Mouse (Mus musculus) liver, embryonic 11.5 days (tissue): ENCODE measurements around the gene Olfr1375. TPM values are rescaled to one million over a fixed set of nuclear protein-coding genes. Genes with fewer than 3 reads are reported as not detected.
"Not testable (repeated sequence)": the region's sequence is repeated elsewhere in the genome, so short reads cannot be mapped to it uniquely, and the experiment has no call there.

ENCODE experiments used
- ATAC-seq: fragments of 200-750 bp; cut with Nextera tagmentation; replicated peaks from 2 replicates; pipeline ENCODE4 v1.8.0; 2017; ENCODE audit warnings: moderate number of reproducible peaks, mild to moderate bottlenecking, moderate TSS enrichment, moderate library complexity; ENCODE audit not compliant: low FRiP score
- DNase-seq: peaks from one replicate; pipeline ENCODE4 v3.0.0-alpha.2; 2017; ENCODE audit warnings: low spot score
- H3K27ac ChIP-seq: fragments of 300-500 bp; sonication (generic); 2 replicates; pipeline ENCODE4 v1.5.1; 2014; ENCODE audit warnings: mild to moderate bottlenecking, low read depth, low read length, control low read depth
- H3K27me3 ChIP-seq: fragments of 300-500 bp; sonication (generic); replicated peaks from 2 replicates; pipeline ENCODE4 v1.6.1; 2014; ENCODE audit warnings: low read length, mixed read lengths; ENCODE audit not compliant: control insufficient read depth, insufficient read depth
- H3K36me3 ChIP-seq: fragments of 300-500 bp; sonication (generic); 2 replicates; pipeline ENCODE4 v1.6.1; 2014; ENCODE audit warnings: mild to moderate bottlenecking, low read length, moderate library complexity, mixed read lengths; ENCODE audit not compliant: control insufficient read depth, insufficient read depth
- H3K4me1 ChIP-seq: fragments of 300-500 bp; sonication (generic); replicated peaks from 2 replicates; pipeline ENCODE4 v1.6.1; 2014; ENCODE audit warnings: low read length, mixed read lengths; ENCODE audit not compliant: control insufficient read depth, insufficient read depth
- H3K4me2 ChIP-seq: fragments of 300-500 bp; sonication (generic); 2 replicates; pipeline ENCODE4 v1.6.1; 2014; ENCODE audit warnings: mild to moderate bottlenecking, control low read depth, moderate library complexity
- H3K4me3 ChIP-seq: fragments of 300-500 bp; sonication (generic); 2 replicates; pipeline ENCODE4 v1.5.1; 2014; ENCODE audit warnings: low read depth, low read length, control low read depth
- H3K9ac ChIP-seq: fragments of 300-500 bp; sonication (generic); 2 replicates; pipeline ENCODE4 v1.6.1; 2014; ENCODE audit warnings: low read depth, low read length, control low read depth
- H3K9me3 ChIP-seq: fragments of 300-500 bp; sonication (generic); 2 replicates; pipeline ENCODE4 v1.6.1; 2016; ENCODE audit warnings: low read length, inconsistent platforms, mixed read lengths; ENCODE audit not compliant: control insufficient read depth
- WGBS: fragments of 180-500 bp; shearing (Covaris S2); extraction: QIAGEN DNeasy Blood & Tissue Kit; methylation state at CpG from one replicate; pipeline ENCODE4 v1.1.7; 2014; 5-methylcytosine and 5-hydroxymethylcytosine counted together
- polyA plus RNA-seq: library from polyadenylated mRNA; unstranded; fragments of >200 nt; fragmentation: Nextera tagmentation; extraction: Ambion mirVana; gene quantifications from 2 replicates; pipeline ENCODE4 v1.2.1, GENCODE M21; 2014

Olfr1375 gene
- polyA plus RNA-seq, 1 experiment from 2014 or later = not detected

DNA sequence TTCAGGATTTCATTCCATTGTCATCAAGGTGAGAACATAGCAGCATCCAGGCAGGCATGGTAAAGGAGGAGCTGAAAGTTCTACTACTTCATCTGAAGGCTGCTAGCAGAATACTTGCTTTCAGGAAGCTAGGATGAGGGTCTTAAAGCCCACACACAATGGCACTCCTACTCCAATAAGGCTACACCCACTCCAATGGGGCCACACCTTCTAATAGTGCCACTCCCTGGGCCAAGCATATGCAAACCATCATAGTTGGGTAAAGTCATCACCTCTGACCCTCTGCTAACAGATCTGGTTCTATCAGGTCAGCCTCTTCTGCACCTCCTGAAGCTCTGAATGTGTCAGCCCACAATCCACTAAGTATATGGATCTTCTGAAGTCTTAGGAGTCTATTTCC is 13.8 kb upstream of the Olfr1375 start:
- not testable (repeated sequence) for ATAC-seq, H3K4me3 ChIP-seq, H3K4me1 ChIP-seq, H3K27me3 ChIP-seq, H3K9me3 ChIP-seq, DNase-seq, H3K36me3 ChIP-seq, H3K4me2 ChIP-seq, H3K9ac ChIP-seq, H3K27ac ChIP-seq

DNA sequence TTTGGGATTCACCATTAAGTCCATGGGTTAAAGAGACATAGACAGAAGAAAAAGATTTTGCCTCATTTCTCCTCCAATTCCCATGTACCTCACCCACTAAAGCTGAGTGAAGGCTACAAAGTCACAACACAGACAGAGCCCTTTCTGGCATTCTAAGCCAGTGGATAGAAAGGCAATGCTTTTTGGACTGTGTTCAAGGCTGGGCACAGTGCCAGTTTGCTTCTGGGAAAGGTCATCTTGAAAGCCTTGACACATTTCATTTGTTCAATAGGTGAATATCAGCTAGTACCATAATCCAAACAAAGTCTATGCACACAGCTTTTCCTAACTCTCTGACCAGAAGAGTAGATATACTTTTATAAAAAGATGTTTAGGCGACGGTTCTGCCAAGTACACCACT is 12.0 kb upstream of the Olfr1375 start:
- no peak for ATAC-seq
- 92% methylated on average over 2 of the region's 2 CpGs for WGBS
- Histone ChIP-seq H3K4me1 (no peaks in the 10 kb centered on the region), H3K9ac (no peak overlapping the region), H3K9me3 (no peaks in the 10 kb centered on the region), H3K27me3 (no peaks in the 10 kb centered on the region), H3K4me3 (no peak overlapping the region), H3K4me2 (no peak overlapping the region), H3K27ac (no peak overlapping the region), H3K36me3 (no peaks in the 10 kb centered on the region)
- DNase-seq = no peak

DNA sequence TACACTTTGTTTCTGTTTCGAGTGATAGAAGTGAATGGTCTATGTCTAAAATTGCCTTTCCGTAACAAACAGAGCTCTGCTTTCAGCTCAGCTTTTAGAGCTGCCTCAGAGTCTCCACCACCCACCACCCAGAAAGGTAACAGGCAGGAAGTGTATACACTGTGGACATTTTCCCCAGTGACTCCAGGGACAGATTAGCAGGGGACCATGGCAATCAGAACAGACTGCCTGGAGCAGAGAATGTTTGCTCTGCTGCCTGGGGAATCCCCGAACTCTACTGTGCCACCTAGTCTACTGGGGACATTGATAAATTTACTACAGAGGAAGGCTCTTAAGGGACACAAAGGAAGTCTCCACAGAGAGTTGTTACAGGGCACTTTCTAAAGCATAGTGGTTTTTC is 3.1 kb upstream of the Olfr1375 start:
- DNase-seq, H3K4me3 ChIP-seq, H3K9me3 ChIP-seq, H3K27me3 ChIP-seq, H3K27ac ChIP-seq, H3K4me1 ChIP-seq, H3K9ac ChIP-seq, H3K36me3 ChIP-seq, H3K4me2 ChIP-seq, ATAC-seq: not testable (repeated sequence)
- 64% methylated on average over 3 of the region's 3 CpGs for WGBS

DNA sequence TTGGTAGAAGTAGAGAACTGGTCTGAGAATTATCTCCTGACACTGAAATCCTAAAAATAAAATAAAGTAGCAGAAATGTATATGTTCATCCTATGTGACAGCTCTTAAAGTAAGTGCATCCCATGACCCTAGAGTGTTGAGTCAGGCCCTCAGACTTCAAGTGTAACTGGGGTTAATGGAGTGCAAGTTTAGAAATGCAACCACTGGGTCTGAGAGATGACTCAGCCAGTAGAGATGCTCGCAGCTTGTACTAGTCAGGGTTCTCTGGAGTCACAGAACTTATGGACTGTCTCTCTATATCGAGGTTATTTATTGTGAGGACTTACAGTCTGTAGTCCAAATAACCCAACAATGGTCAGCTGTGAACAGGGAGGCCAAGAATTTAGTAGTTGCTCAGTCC is 3.8 kb downstream of the Olfr1375 start:
- Histone ChIP-seq H3K27me3 (no peaks in the 10 kb centered on the region), H3K9ac (no peak overlapping the region), H3K36me3 (no peaks in the 10 kb centered on the region), H3K4me1 (no peaks in the 10 kb centered on the region), H3K4me2 (no peak overlapping the region), H3K27ac (no peak overlapping the region), H3K4me3 (no peak overlapping the region), H3K9me3 (no peaks in the 10 kb centered on the region)
- WGBS = 64% methylated on average over 2 of the region's 2 CpGs
- DNase-seq (no peak), ATAC-seq (no peak)

DNA sequence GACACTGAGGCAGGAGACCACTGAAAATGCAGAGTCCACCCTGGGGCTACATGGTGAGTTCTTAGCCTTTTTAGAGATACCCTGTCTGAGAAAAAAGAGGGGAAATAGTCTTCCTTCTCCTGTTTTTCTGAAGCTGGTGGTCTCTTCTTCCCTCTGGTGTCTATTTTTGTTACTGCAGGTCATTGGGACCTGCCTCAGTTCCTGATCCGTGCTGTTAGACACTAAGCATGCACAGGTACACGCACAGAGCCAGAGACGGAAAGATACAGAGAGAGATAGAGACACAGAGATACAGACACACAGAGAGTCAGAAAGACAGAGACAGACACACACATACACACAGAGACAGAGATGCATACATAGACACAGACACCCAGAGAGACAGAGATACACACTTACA is 5.3 kb downstream of the Olfr1375 start:
- no peak overlapping the region for H3K4me2 ChIP-seq
- ATAC-seq (no peak), DNase-seq (no peak)
- 48% methylated on average over 3 of the region's 3 CpGs for WGBS
- H3K4me3 ChIP-seq = no peak overlapping the region
- H3K4me1 ChIP-seq = no peaks in the 10 kb centered on the region
- no peaks in the 10 kb centered on the region for H3K27me3 ChIP-seq
- H3K27ac ChIP-seq = no peak overlapping the region
- no peaks in the 10 kb centered on the region for H3K36me3 ChIP-seq
- no peaks in the 10 kb centered on the region for H3K9me3 ChIP-seq
- H3K9ac ChIP-seq = no peak overlapping the region

DNA sequence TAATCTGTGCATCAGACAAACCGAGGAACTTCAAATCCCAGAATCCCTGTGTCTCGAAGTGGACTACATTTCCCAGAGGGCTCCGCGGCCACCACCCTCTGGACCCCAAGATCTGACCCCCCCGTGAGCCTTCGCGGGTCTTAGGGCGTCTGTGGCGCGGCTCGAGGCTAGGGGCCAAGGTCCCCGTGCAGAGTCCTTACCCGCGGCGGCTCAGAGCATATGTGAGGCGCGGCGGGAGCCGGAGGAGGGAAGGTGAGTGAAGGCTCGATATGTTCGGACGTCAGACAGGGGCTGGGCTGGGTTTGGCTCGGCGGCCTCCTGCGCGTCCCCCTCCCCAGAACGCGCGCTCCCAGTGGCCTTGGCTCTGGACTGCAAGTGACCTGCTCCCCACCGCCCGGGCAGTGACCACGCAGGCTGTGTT is 11.3 kb downstream of the Olfr1375 start, which contains the start of gene Zfp354a:
Zfp354a (plus strand) TSS at position 107 of the 421 bp plus-strand sequence.
- Histone ChIP-seq H3K36me3 (no peaks in the 10 kb centered on the region), H3K4me1 (0 out of 2 replicates have a peak, but pooled peaks cover 5% of the 10 kb centered on the region), H3K4me3 (peak within 1 kb of the TSS; percentile 74), H3K9ac (peak within 1 kb of the TSS; percentile 74), H3K27ac (no peak within 1 kb of the TSS; the same call in 1 of the 2 replicates), H3K9me3 (no peaks in the 10 kb centered on the region), H3K27me3 (no peaks in the 10 kb centered on the region), H3K4me2 (peak within 1 kb of the TSS; percentile 87)
- WGBS = under 1% methylated on average over 31 of the region's 32 CpGs
- ATAC-seq = peak; percentile 82
- DNase-seq = peak; percentile 81

DNA sequence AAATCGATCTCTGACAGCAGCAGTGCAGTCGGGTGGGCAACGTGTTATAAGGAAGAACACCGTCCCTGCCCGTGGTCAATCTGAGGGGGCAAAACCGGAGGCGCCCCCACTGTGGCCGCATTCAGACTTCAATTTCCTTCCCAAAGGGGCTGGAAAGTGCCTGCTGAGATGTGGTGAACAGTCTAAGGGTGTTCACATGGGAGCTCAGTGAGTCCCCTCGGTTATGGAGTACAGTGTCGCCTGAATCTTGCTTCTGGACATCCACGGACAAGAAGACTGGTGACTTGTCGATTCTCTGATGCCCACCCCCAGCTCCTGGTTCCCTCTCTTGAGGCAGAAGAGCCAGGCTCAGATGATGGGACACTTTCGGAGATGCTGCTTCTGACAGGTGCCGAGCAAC is 11.7 kb downstream of the Olfr1375 start:
- peak overlapping the region; percentile 74 for H3K4me3 ChIP-seq
- ATAC-seq (peak; percentile 53; the same call in 1 of the 2 replicates), DNase-seq (no peak)
- H3K27me3 ChIP-seq = no peaks in the 10 kb centered on the region
- H3K9me3 ChIP-seq = no peaks in the 10 kb centered on the region
- no peak overlapping the region for H3K27ac ChIP-seq
- H3K4me1 ChIP-seq = 0 out of 2 replicates have a peak, but pooled peaks cover 5% of the 10 kb centered on the region
- H3K4me2 ChIP-seq = peak overlapping the region; percentile 87
- no peaks in the 10 kb centered on the region for H3K36me3 ChIP-seq
- WGBS = 16% methylated on average over 14 of the region's 14 CpGs
- peak overlapping the region; percentile 74 for H3K9ac ChIP-seq

DNA sequence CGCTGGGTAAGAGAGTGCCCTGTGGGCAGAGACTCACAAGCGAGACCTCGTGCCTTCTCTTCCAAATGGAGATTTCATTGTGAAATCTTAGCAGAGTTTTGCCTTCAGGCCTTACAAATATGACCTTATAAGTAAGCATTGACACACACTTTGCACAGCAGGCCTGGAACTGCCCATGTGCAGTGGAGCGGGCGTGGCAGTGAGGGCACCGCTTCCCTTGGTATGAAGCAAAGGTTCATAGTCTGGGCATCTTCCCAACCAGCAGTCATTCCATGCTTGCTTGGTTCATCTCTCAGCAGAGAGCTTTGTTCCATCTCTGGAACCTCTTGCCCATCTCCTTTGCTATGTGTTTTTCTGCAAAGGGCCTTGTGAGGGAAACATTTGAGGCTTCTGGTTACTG is 13.1 kb downstream of the Olfr1375 start:
- Histone ChIP-seq H3K9ac (no peak overlapping the region), H3K4me3 (no peak overlapping the region), H3K4me2 (no peak overlapping the region), H3K4me1 (0 out of 2 replicates have a peak, but pooled peaks cover 5% of the 10 kb centered on the region), H3K27me3 (no peaks in the 10 kb centered on the region), H3K36me3 (no peaks in the 10 kb centered on the region), H3K27ac (no peak overlapping the region), H3K9me3 (no peaks in the 10 kb centered on the region)
- no peak for ATAC-seq
- no peak for DNase-seq
- 92% methylated on average over 6 of the region's 6 CpGs for WGBS

DNA sequence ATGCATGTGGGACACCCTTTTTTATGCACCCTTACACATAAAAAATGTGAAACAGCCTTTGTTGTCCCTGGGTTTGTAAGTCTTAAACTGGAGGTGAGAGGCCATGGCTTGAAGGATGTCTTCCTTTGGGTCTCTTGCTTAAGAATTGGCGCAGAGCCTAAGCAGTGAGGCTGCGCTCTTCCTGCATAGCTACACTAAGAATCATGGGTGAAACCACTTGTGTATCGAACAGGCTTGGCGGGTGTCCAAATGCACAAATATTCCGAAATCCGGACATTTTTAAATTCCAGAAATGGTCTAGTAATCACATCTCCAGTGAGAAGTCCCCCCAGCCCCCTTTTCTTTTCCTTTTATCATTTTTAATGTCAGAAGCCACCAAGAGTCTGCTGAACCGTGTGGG is 15.4 kb downstream of the Olfr1375 start:
- no peaks in the 10 kb centered on the region for H3K9me3 ChIP-seq
- peaks cover 6% of the 10 kb centered on the region; the same call in 1 of the 2 replicates for H3K36me3 ChIP-seq
- WGBS = 86% methylated on average over 7 of the region's 7 CpGs
- H3K4me3 ChIP-seq = no peak overlapping the region
- H3K4me1 ChIP-seq = 0 out of 2 replicates have a peak, but pooled peaks cover 5% of the 10 kb centered on the region
- H3K4me2 ChIP-seq = no peak overlapping the region
- H3K27ac ChIP-seq = no peak overlapping the region
- no peak overlapping the region for H3K9ac ChIP-seq
- DNase-seq (no peak), ATAC-seq (no peak)
- H3K27me3 ChIP-seq = no peaks in the 10 kb centered on the region
